Mouse (Mus musculus): ENCODE data around the gene Wfdc15b.

GRCm38 (mm10) chr2:164192279-164192678, 29.2 kb downstream of the Wfdc15b start:
- TF ChIP-seq CTCF (IDR thresholded peaks at IDR 0.05; ENCODE audit: extremely low read depth, insufficient read depth, insufficient read length, insufficient replicate concordance): no peak
- no peak for TF ChIP-seq POLR2A (IDR thresholded peaks at IDR 0.05; ENCODE audit: low read depth, low read length)

Measured in spleen, adult 2 months (tissue).